Comparison of ENCODE assay signal across 13 mouse cellular contexts in the genomic region with DNA sequence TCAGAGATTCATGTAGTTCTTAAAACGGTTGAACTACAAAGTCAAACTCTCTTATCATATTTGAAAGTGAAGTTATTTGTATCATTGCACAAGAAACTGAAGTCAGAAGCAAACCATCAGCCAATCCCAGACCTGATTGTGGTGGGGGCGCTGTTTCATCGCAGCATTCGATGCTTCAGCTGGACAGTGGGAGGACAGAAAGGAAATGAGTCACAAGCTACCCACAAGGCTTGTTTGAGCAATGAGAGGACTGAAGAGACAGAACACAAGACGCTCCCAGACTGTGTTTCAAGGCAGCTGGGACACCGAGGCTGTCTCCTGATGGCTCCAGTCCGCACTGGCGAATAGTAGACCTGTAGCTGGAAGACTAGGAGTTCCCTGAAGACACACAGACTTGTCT. TPM values are rescaled to one million over a fixed set of nuclear protein-coding genes. Genes with fewer than 3 reads are reported as not detected.
A peak's percentile ranks its signal among the peaks of the same experiment; 100 is the strongest.
DNase-seq lines count a peak whose midpoint lies in the region; ATAC-seq and TF ChIP-seq lines count a peak whose summit lies in the region.
"Had no signal": no experiment of that assay in that cellular context is flagged by ENCODE, and none has a peak within 500 bp of the region (broad histone marks: within the 10 kb centered on the region; RNA-seq: fewer than 3 reads in every experiment).

No protein-coding gene starts in this region.

- H3K4me3 ChIP-seq in lung, postnatal 0 days (ENCODE audit: low read depth, low read length), result no peak overlapping the region
- H3K4me3 ChIP-seq in midbrain, embryonic 11.5 days (ENCODE audit: low read depth, low read length), result no peak overlapping the region
- no peak overlapping the region for H3K4me3 ChIP-seq in forebrain, embryonic 12.5 days (replicated peaks)
- H3K4me3 ChIP-seq: megakaryocyte, embryonic 14.5 days had no signal

- no peak for TF ChIP-seq EP300 in lung, postnatal 0 days (IDR thresholded peaks at IDR 0.05)

- DNase-seq in adrenal gland, adult 2 months, result peak; percentile 22
- DNase-seq in adrenal gland, adult 18-20 months (ENCODE audit: low spot score in 2 of 2), result no peak
- peak; percentile 16 for DNase-seq in lung, postnatal 0 days (ENCODE audit: low spot score)
- no peak for DNase-seq in lung, postnatal 10 days
- peak; percentile 15 to 22 for DNase-seq in heart, adult 9 months (ENCODE audit: low spot score in 2 of 2)
- peak; percentile 35 for DNase-seq in right cerebral cortex, postnatal 25 days
- no peak for DNase-seq in midbrain, embryonic 11.5 days (ENCODE audit: low spot score, missing footprints)
- DNase-seq: B cell, adult 2 months; kidney, postnatal 25 days; liver had no signal

- H3K27me3 ChIP-seq in lung, postnatal 0 days (replicated peaks; ENCODE audit: insufficient read depth, low read length), result no peaks in the 10 kb centered on the region
- H3K27me3 ChIP-seq in midbrain, embryonic 11.5 days (ENCODE audit: control insufficient read depth, insufficient read depth, low read length), result no peaks in the 10 kb centered on the region
- peaks cover 11% of the 10 kb centered on the region; the same call in 1 of the 2 replicates for H3K27me3 ChIP-seq in forebrain, embryonic 12.5 days

- H3K27ac ChIP-seq in lung, postnatal 0 days (ENCODE audit: low read length), result no peak overlapping the region
- no peak overlapping the region for H3K27ac ChIP-seq in midbrain, embryonic 11.5 days (ENCODE audit: low read depth, low read length)
- no peak overlapping the region for H3K27ac ChIP-seq in forebrain, embryonic 12.5 days

- no peaks in the 10 kb centered on the region for H3K36me3 ChIP-seq in lung, postnatal 0 days (ENCODE audit: insufficient read depth, low read length)
- H3K36me3 ChIP-seq in midbrain, embryonic 11.5 days (ENCODE audit: control insufficient read depth, insufficient read depth, low read length), result no peaks in the 10 kb centered on the region
- no peaks in the 10 kb centered on the region for H3K36me3 ChIP-seq in forebrain, embryonic 12.5 days (replicated peaks)

- no peak for ATAC-seq in lung, postnatal 0 days
- no peak for ATAC-seq in midbrain, embryonic 11.5 days (ENCODE audit: low FRiP score)
- ATAC-seq in forebrain, embryonic 12.5 days (ENCODE audit: low FRiP score), result no peak

- no peak overlapping the region for H3K9ac ChIP-seq in lung, postnatal 0 days (replicated peaks; ENCODE audit: low read depth)
- no peak overlapping the region for H3K9ac ChIP-seq in midbrain, embryonic 11.5 days (ENCODE audit: low read length)
- no peak overlapping the region for H3K9ac ChIP-seq in forebrain, embryonic 12.5 days

- H3K4me2 ChIP-seq in lung, postnatal 0 days (replicated peaks; ENCODE audit: low read depth, low read length), result no peak overlapping the region
- H3K4me2 ChIP-seq in midbrain, embryonic 11.5 days, result no peak overlapping the region
- no peak overlapping the region for H3K4me2 ChIP-seq in forebrain, embryonic 12.5 days

- TF ChIP-seq CTCF in lung, postnatal 0 days (IDR thresholded peaks at IDR 0.05), result 0 out of 2 replicates have a peak, but pooled peaks have one; percentile 13

- H3K9me3 ChIP-seq in lung, postnatal 0 days (ENCODE audit: low read length), result no peaks in the 10 kb centered on the region
- H3K9me3 ChIP-seq in midbrain, embryonic 11.5 days (ENCODE audit: control insufficient read depth, low read length), result no peaks in the 10 kb centered on the region
- no peaks in the 10 kb centered on the region for H3K9me3 ChIP-seq in forebrain, embryonic 12.5 days
- H3K9me3 ChIP-seq: megakaryocyte, embryonic 14.5 days had no signal

- 78% methylated on average over 8 of the region's 8 CpGs for WGBS in lung, postnatal 0 days
- WGBS in midbrain, embryonic 11.5 days, result 86% methylated on average over 8 of the region's 8 CpGs
- 89% methylated on average over 8 of the region's 8 CpGs for WGBS in forebrain, embryonic 12.5 days

- no peaks in the 10 kb centered on the region for H3K4me1 ChIP-seq in lung, postnatal 0 days (ENCODE audit: insufficient read depth, low read depth, low read length)
- H3K4me1 ChIP-seq in midbrain, embryonic 11.5 days (ENCODE audit: control insufficient read depth, insufficient read depth, low read length), result no peaks in the 10 kb centered on the region; the same call in 1 of the 2 replicates
- peaks cover 14% of the 10 kb centered on the region for H3K4me1 ChIP-seq in forebrain, embryonic 12.5 days

RNA-seq across cellular contexts. Expression of a gene that starts 36.9 kb away (rescaled TPM):
- total RNA-seq in adrenal gland, adult 2 months (2021), result 1 to 10 TPM; 1.4 to 1.7 TPM
- 2.9 and 3.3 TPM in 2 replicates for polyA plus RNA-seq in adrenal gland, adult 2 months (2012; rRNA removed)
- 1 to 10 TPM; 1.5 to 1.7 TPM for total RNA-seq in adrenal gland, adult 18-20 months (2021)
- 7.7 and 8.8 TPM in 2 replicates for polyA plus RNA-seq in lung, postnatal 0 days (2015; fragmentation: Nextera tagmentation; extraction: Ambion mirVana)
- polyA plus RNA-seq in midbrain, embryonic 11.5 days (2014; fragmentation: Nextera tagmentation; extraction: Ambion mirVana), result not detected in 2 replicates
- polyA plus RNA-seq in forebrain, embryonic 12.5 days (2016; fragmentation: Nextera tagmentation; extraction: Ambion mirVana), result 0.22 and 0.35 TPM in 2 replicates
- total RNA-seq: common myeloid progenitor, adult 5-6 weeks had no signal

Comparison
In these comparisons a context has a peak if more than half of its experiments do, and no peak if none do; other contexts are left out.
1. DNase-seq: peak in adrenal gland, adult 2 months (single experiment), lung, postnatal 0 days (single experiment), heart, adult 9 months (2 of 2) and right cerebral cortex, postnatal 25 days (single experiment); none in adrenal gland, adult 18-20 months (0 of 2), lung, postnatal 10 days (single experiment) and midbrain, embryonic 11.5 days (single experiment).